Mouse (Mus musculus) CH12.LX (cell line): ENCODE results near the gene Klk9. TPM values are rescaled to one million over a fixed set of nuclear protein-coding genes. Genes with fewer than 3 reads are reported as not detected.

ENCODE experiments used
- DNase-seq: peaks from one replicate; pipeline ENCODE4 v3.0.0-alpha.2; 2013; ENCODE audit errors: extremely low read depth
- H3K27ac ChIP-seq: 2 replicates; pipeline ENCODE4 v1.5.1; 2012; ENCODE audit warnings: low read depth, mild to moderate bottlenecking, control low read depth, moderate library complexity; ENCODE audit not compliant: insufficient read depth
- H3K27me3 ChIP-seq: replicated peaks from 2 replicates; pipeline ENCODE3; 2012; ENCODE audit warnings: inconsistent platforms
- H3K36me3 ChIP-seq, 2 experiments: replicated peaks in 1 of 2; 2 replicates each; pipeline versions ENCODE3 to v1.6.1; 2012; ENCODE audit warnings: inconsistent platforms in 1 of 2, low read length in 1 of 2, mild to moderate bottlenecking in 1 of 2, mixed read lengths in 1 of 2, moderate library complexity in 1 of 2; ENCODE audit not compliant: control insufficient read depth in 1 of 2, insufficient read depth in 1 of 2
- H3K4me1 ChIP-seq, 2 experiments: 2 replicates each; pipeline ENCODE4 v1.6.1; 2012; ENCODE audit warnings: inconsistent platforms in 1 of 2, moderate library complexity in 1 of 2; ENCODE audit not compliant: insufficient read depth in 2 of 2, control insufficient read depth in 1 of 2
- H3K4me2 ChIP-seq: 2 replicates; pipeline ENCODE4 v1.6.1; 2012; ENCODE audit warnings: low read depth, mild to moderate bottlenecking, control low read depth; ENCODE audit not compliant: poor library complexity, insufficient read depth, severe bottlenecking
- H3K4me3 ChIP-seq, 3 experiments: fragments of 150-350 bp in 1 of 3; sonication (generic) in 1 of 3; replicated peaks in 1 of 3; 2 replicates each; pipeline versions ENCODE3 to v1.5.1; 2011 to 2012; ENCODE audit warnings: low read depth in 2 of 3, low read length in 2 of 3, mild to moderate bottlenecking in 2 of 3, moderate library complexity in 2 of 3, control low read depth in 1 of 3, improper control_type of control experiment in 1 of 3, inconsistent platforms in 1 of 3, mixed read lengths in 1 of 3; ENCODE audit not compliant: poor library complexity in 1 of 3
- H3K79me2 ChIP-seq: replicated peaks from 2 replicates; pipeline ENCODE4 v1.6.1; 2012; ENCODE audit warnings: mild to moderate bottlenecking, moderate library complexity; ENCODE audit not compliant: control insufficient read depth, poor library complexity, insufficient read depth, severe bottlenecking; ENCODE audit errors: extremely low read depth
- H3K9ac ChIP-seq: 2 replicates; pipeline ENCODE4 v1.6.1; 2012; ENCODE audit warnings: low read depth, mild to moderate bottlenecking, control low read depth, moderate library complexity; ENCODE audit not compliant: insufficient read depth
- H3K9me3 ChIP-seq: replicated peaks from 2 replicates; pipeline ENCODE3; 2012; ENCODE audit warnings: low read length, inconsistent platforms, mixed read lengths
- BHLHE40 ChIP-seq: IDR thresholded peaks from 2 replicates; pipeline ENCODE4 v1.6.1; 2011; ENCODE audit warnings: mild to moderate bottlenecking, low read depth, low read length, improper control_type of control experiment
- CHD1 ChIP-seq: IDR thresholded peaks from 2 replicates; pipeline ENCODE4 v1.6.1; 2012; ENCODE audit warnings: low read depth, low read length, improper control_type of control experiment, inconsistent platforms
- CHD2 ChIP-seq: IDR thresholded peaks from 2 replicates; pipeline ENCODE4 v1.6.1; 2011; ENCODE audit warnings: low read length, improper control_type of control experiment
- CTCF ChIP-seq, 2 experiments: IDR thresholded peaks in 1 of 2; conservative IDR thresholded peaks in 1 of 2; 2 replicates each; pipeline ENCODE4 v1.5.1; 2011 to 2012; ENCODE audit warnings: low read depth in 2 of 2, low read length in 2 of 2, improper control_type of control experiment in 1 of 2, inconsistent platforms in 1 of 2, mild to moderate bottlenecking in 1 of 2, moderate library complexity in 1 of 2
- GABPA ChIP-seq: IDR thresholded peaks from 2 replicates; pipeline ENCODE4 v1.6.1; 2012; ENCODE audit warnings: low read depth, low read length, improper control_type of control experiment, inconsistent platforms; ENCODE audit not compliant: insufficient replicate concordance
- HCFC1 ChIP-seq: IDR thresholded peaks from 2 replicates; pipeline ENCODE4 v1.6.1; 2012; ENCODE audit warnings: low read depth, mild to moderate bottlenecking, inconsistent platforms, low read length, improper control_type of control experiment
- JUN ChIP-seq: IDR thresholded peaks from 2 replicates; pipeline ENCODE4 v1.6.1; 2011; ENCODE audit warnings: low read depth, mild to moderate bottlenecking, low read length, improper control_type of control experiment, moderate library complexity; ENCODE audit not compliant: insufficient read depth
- MAX ChIP-seq: IDR thresholded peaks from 2 replicates; pipeline ENCODE4 v1.6.1; 2011; ENCODE audit warnings: low read length, improper control_type of control experiment
- MEF2A ChIP-seq: IDR thresholded peaks from 2 replicates; pipeline ENCODE4 v1.6.1; 2014; ENCODE audit warnings: low read depth, mild to moderate bottlenecking, inconsistent platforms, low read length, improper control_type of control experiment, borderline replicate concordance
- NELFE ChIP-seq: IDR thresholded peaks from 2 replicates; pipeline ENCODE4 v1.6.1; 2011; ENCODE audit warnings: low read depth, low read length, improper control_type of control experiment
- NRF1 ChIP-seq: IDR thresholded peaks from 2 replicates; pipeline ENCODE4 v1.6.1; 2014; ENCODE audit warnings: low read depth, mild to moderate bottlenecking, inconsistent platforms, low read length, improper control_type of control experiment, moderate library complexity
- PAX5 ChIP-seq: IDR thresholded peaks from 2 replicates; pipeline ENCODE4 v1.6.1; 2012; ENCODE audit warnings: low read length, inconsistent platforms, mixed read lengths
- POLR2A ChIP-seq: IDR thresholded peaks from 2 replicates; pipeline ENCODE4 v1.6.1; 2011; ENCODE audit warnings: low read depth, mild to moderate bottlenecking, improper control_type of control experiment, low read length
- POLR2AphosphoS2 ChIP-seq: IDR thresholded peaks from 2 replicates; pipeline ENCODE4 v1.6.1; 2011; ENCODE audit warnings: low read depth, low read length, improper control_type of control experiment
- RAD21 ChIP-seq: IDR thresholded peaks from 2 replicates; pipeline ENCODE4 v1.6.1; 2011; ENCODE audit warnings: low read depth, mild to moderate bottlenecking, low read length, improper control_type of control experiment, moderate library complexity
- RCOR1 ChIP-seq: conservative IDR thresholded peaks from 2 replicates; pipeline ENCODE4 v1.6.1; 2012; ENCODE audit warnings: low read depth, mild to moderate bottlenecking, inconsistent platforms, low read length, improper control_type of control experiment
- SMC3 ChIP-seq: IDR thresholded peaks from 2 replicates; pipeline ENCODE4 v1.6.1; 2011; ENCODE audit warnings: low read depth, low read length, improper control_type of control experiment
- TBP ChIP-seq: conservative IDR thresholded peaks from 2 replicates; pipeline ENCODE4 v1.6.1; 2011; ENCODE audit warnings: low read depth, low read length, improper control_type of control experiment
- ZKSCAN1 ChIP-seq: IDR thresholded peaks from 2 replicates; pipeline ENCODE4 v1.6.1; 2012; ENCODE audit warnings: low read depth, inconsistent platforms, low read length, improper control_type of control experiment, borderline replicate concordance
- ZMIZ1 ChIP-seq: IDR thresholded peaks from 2 replicates; pipeline ENCODE4 v1.6.1; 2012; ENCODE audit warnings: low read depth, mild to moderate bottlenecking, inconsistent platforms, low read length, improper control_type of control experiment
- ZNF384 ChIP-seq: IDR thresholded peaks from 2 replicates; pipeline ENCODE4 v1.6.1; 2012; ENCODE audit warnings: low read depth, low read length, improper control_type of control experiment, inconsistent platforms
- dilution Hi-C: fragments of 300-500 bp; cut with MboI; formaldehyde crosslinking; loops from 2 replicates; pipeline ENCODE4 v1.14.3; 2020; ENCODE audit warnings: low sequenced_read_pairs; ENCODE audit not compliant: extremely low pct_unique_long_range_greater_than_20kb, extremely low pct_ligation_motif_present
- in situ Hi-C: fragments of 300-500 bp; cut with MboI; formaldehyde crosslinking; loops from 3 replicates; pipeline ENCODE4 v1.14.3; 2019; ENCODE audit warnings: low sequenced_read_pairs, low pct_ligation_motif_present, low pct_unique_long_range_greater_than_20kb, mixed read lengths
- polyA plus RNA-seq: library from polyadenylated mRNA; unstranded; fragments of >175 nt; gene quantifications from 2 replicates; pipeline ENCODE4 v1.2.1, GENCODE M21; 2012; ENCODE audit warnings: low read depth; ENCODE audit not compliant: insufficient read length
- total RNA-seq, 2 experiments: library from RNA; depleted of rRNA; stranded (reverse); fragments of 300-350 nt in 1 of 2; fragments of >200 nt in 1 of 2; gene quantifications; 2 replicates each; pipeline ENCODE4 v1.2.3; 2012 to 2014

The Klk9 gene
- total and polyA plus RNA-seq, 3 experiments, result 0.08 TPM; not detected in 2

- no peaks in the 10 kb centered on the region for H3K79me2 ChIP-seq
Measured at GRCm38 (mm10) chr7:43766484-43766883, 25.2 kb upstream of the Klk9 start.

DNA sequence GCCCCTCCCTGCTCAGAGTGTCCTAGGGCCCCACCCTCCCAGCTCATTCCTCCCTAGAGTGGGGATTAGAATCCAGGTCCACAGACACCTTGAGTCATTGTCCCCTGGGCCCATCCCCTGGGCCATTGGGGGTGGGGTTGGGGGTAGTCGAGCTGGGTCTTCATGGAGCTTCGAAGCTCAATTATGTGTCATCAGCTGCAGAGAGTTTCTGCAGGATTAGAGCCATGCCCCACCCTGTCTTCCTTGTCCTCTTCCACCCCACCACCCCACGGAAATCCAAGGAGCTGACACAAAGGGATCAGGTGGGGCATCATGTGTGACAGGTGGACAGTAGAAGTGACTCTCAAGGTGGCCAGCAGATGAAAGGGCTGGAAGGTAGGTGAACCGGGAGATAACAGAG, 23.1 kb upstream of the Klk9 start, which contains the start of gene Klk12:
TSS of gene Klk12 (plus strand) at position 301 of the 400 bp plus-strand sequence.
- H3K36me3 ChIP-seq, result no peaks in the 10 kb centered on the region
- in situ Hi-C loops (no loop called here), dilution Hi-C loops (no loop called here)
- DNase-seq, result no peak
- no peak within 1 kb of the TSS for H3K4me3 ChIP-seq
- H3K27ac ChIP-seq, result no peak within 1 kb of the TSS
- no peak within 1 kb of the TSS for H3K9ac ChIP-seq
- H3K27me3 ChIP-seq, result peaks cover 67% of the 10 kb centered on the region
- H3K4me2 ChIP-seq, result no peak within 1 kb of the TSS
- no peaks in the 10 kb centered on the region for H3K79me2 ChIP-seq
- no peaks in the 10 kb centered on the region for H3K4me1 ChIP-seq
- H3K9me3 ChIP-seq, result no peaks in the 10 kb centered on the region
- TF ChIP-seq CHD2, result no peak

More at GRCm38 (mm10) chr7:43766484-43766883, 25.2 kb upstream of the Klk9 start:
- H3K4me3 ChIP-seq, result no peak overlapping the region
- no peaks in the 10 kb centered on the region for H3K9me3 ChIP-seq
- DNase-seq, result no peak
- dilution Hi-C loops, result no loop called here
- H3K4me2 ChIP-seq, result no peak overlapping the region
- no peak overlapping the region for H3K9ac ChIP-seq
- H3K4me1 ChIP-seq, result no peaks in the 10 kb centered on the region
- in situ Hi-C loops, result no loop called here
- H3K27me3 ChIP-seq, result peaks cover 66% of the 10 kb centered on the region
- H3K27ac ChIP-seq, result no peak overlapping the region
- no peak for TF ChIP-seq ZMIZ1
- no peak for TF ChIP-seq NELFE
- no peak for TF ChIP-seq MAX
- no peak for TF ChIP-seq PAX5
- no peak for TF ChIP-seq RCOR1
- H3K36me3 ChIP-seq, result no peaks in the 10 kb centered on the region

DNA sequence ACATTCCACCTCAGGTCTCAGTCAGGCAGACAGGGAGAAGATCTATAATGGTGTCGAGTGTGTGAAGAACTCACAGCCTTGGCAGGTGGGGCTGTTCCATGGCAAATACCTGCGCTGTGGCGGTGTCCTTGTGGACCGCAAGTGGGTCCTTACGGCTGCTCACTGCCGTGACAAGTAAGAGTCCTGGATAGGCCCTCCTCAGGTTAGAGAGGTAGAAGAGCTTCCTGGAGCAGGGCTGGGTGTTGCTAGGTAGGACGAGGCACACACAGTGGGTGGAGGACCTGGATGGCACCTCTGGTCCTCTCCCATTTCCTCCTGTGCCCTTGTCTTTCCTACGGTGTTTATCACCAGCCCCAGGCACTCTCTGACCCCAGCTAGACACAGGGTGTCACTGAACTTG, 22.1 kb upstream of the Klk9 start:
- H3K9ac ChIP-seq, result no peak overlapping the region
- H3K27ac ChIP-seq, result no peak overlapping the region
- peaks cover 74% of the 10 kb centered on the region for H3K27me3 ChIP-seq
- no peak overlapping the region for H3K4me3 ChIP-seq
- TF ChIP-seq SMC3, result no peak
- TF ChIP-seq POLR2AphosphoS2, result no peak
- TF ChIP-seq ZKSCAN1, result no peak
- TF ChIP-seq POLR2A, result no peak
- TF ChIP-seq CTCF (conservative IDR thresholded peaks at IDR 0.05 in 1 of 2, IDR thresholded peaks at IDR 0.05 in 1 of 2; ENCODE audit: low read depth in 2 of 2, low read length in 2 of 2), result no peak
- TF ChIP-seq TBP, result no peak
- no peak for TF ChIP-seq ZNF384
- no peak for TF ChIP-seq GABPA
- no peak for TF ChIP-seq CHD1
- TF ChIP-seq MEF2A, result no peak
- TF ChIP-seq BHLHE40, result no peak
- no peak for TF ChIP-seq PAX5
- no peak for TF ChIP-seq HCFC1
- no peak for TF ChIP-seq RAD21
- no peak for TF ChIP-seq NELFE
- no peak for TF ChIP-seq NRF1
- no peak for TF ChIP-seq JUN
- no peak for TF ChIP-seq MAX
- in situ Hi-C loops, result no loop called here
- H3K4me1 ChIP-seq, result no peaks in the 10 kb centered on the region
- DNase-seq, result no peak
- dilution Hi-C loops, result no loop called here
- no peaks in the 10 kb centered on the region for H3K9me3 ChIP-seq
- H3K36me3 ChIP-seq, result no peaks in the 10 kb centered on the region
- H3K4me2 ChIP-seq, result no peak overlapping the region
- no peaks in the 10 kb centered on the region for H3K79me2 ChIP-seq
